Mouse (Mus musculus) c-Kit-positive CD71-positive TER-119-positive erythroid progenitor cells, embryonic 14.5 days (primary cell): ENCODE results near the gene Csgalnact2.

Experiments used
- DNase-seq: peaks from one replicate; pipeline ENCODE4 v3.0.0-alpha.2; 2013; ENCODE audit warnings: low spot score

The Csgalnact2 gene

GRCm38 (mm10) chr6:118134461-118134860, 4.5 kb downstream of the Csgalnact2 start:
- DNase-seq, result no peak

- no peak for DNase-seq
These were observed 8.9 kb downstream of the Csgalnact2 start for GRCm38 (mm10) chr6:118130022-118130421.

- no peak for DNase-seq
These were observed 11.0 kb downstream of the Csgalnact2 start for GRCm38 (mm10) chr6:118127827-118128487.

- no peak for DNase-seq
These were observed 11.7 kb downstream of the Csgalnact2 start for GRCm38 (mm10) chr6:118127198-118127597.

GRCm38 (mm10) chr6:118126577-118126976, 12.4 kb downstream of the Csgalnact2 start:
- DNase-seq, result no peak

- no peak for DNase-seq
These were observed 16.2 kb downstream of the Csgalnact2 start for GRCm38 (mm10) chr6:118122767-118123166.

- no peak for DNase-seq
These were observed 27.1 kb downstream of the Csgalnact2 start for GRCm38 (mm10) chr6:118111810-118112209.

GRCm38 (mm10) chr6:118099311-118099802, 39.6 kb downstream of the Csgalnact2 start:
- no peak for DNase-seq

- no peak for DNase-seq
These were observed 41.1 kb downstream of the Csgalnact2 start for GRCm38 (mm10) chr6:118097765-118098365.

GRCm38 (mm10) chr6:118090827-118091226, 48.1 kb downstream of the Csgalnact2 start:
- no peak for DNase-seq

GRCm38 (mm10) chr6:118088750-118089440, 50.0 kb downstream of the Csgalnact2 start:
- no peak for DNase-seq

- DNase-seq, result peak; percentile 4
These were observed 51.0 kb downstream of the Csgalnact2 start for GRCm38 (mm10) chr6:118087955-118088354.

- no peak for DNase-seq
These were observed 54.3 kb downstream of the Csgalnact2 start for GRCm38 (mm10) chr6:118084596-118084995.

GRCm38 (mm10) chr6:118083608-118084007, 55.3 kb downstream of the Csgalnact2 start:
- DNase-seq, result no peak

GRCm38 (mm10) chr6:118082384-118082783, 56.6 kb downstream of the Csgalnact2 start:
- DNase-seq, result no peak

GRCm38 (mm10) chr6:118080711-118081110, 58.2 kb downstream of the Csgalnact2 start:
- no peak for DNase-seq

GRCm38 (mm10) chr6:118079762-118080465, 59.0 kb downstream of the Csgalnact2 start:
- no peak for DNase-seq

GRCm38 (mm10) chr6:118079292-118079691, 59.6 kb downstream of the Csgalnact2 start:
- no peak for DNase-seq

GRCm38 (mm10) chr6:118078751-118079150, 60.2 kb downstream of the Csgalnact2 start:
- no peak for DNase-seq

GRCm38 (mm10) chr6:118077421-118077820, 61.5 kb downstream of the Csgalnact2 start:
- no peak for DNase-seq

- DNase-seq, result no peak
These were observed 62.2 kb downstream of the Csgalnact2 start for GRCm38 (mm10) chr6:118076748-118077147.

- no peak for DNase-seq
These were observed 62.7 kb downstream of the Csgalnact2 start for GRCm38 (mm10) chr6:118076256-118076655.
